In the genomic region with DNA sequence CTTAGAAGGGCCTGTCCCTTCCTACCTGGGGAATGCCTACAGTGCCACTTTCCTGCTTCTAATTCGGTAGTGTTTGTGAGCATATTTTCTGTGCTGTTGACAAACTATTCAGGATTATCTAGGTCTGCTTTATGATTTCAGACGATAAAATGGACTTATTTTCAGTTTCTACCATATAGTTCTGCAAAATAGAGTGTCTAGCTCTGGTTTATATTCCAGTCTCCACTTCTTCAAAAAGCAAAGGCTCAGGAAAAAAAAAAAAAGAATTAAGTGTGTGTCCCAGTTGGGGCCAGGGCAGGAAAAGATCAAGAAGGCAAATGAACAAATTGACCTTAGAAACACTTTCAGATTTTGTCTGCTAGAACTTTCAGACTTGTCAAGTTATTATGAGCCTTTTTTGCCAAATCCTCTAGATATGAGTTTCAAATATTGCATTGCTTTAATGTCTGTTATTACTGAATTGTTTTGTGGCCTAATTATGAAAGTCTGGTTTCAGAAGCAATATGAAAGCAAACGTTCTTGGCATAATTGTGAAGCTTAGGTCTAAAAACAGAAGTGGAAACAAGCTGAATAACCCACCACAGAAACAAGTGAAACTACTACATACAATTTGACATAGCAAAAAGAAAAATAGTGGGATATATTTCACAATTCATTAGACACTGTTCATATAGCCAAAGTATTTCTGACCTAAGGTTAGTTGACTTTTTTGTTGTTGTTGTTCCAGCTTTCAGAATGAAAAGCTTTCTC, we compare ENCODE assay signal across 29 mouse cellular contexts. TPM values are rescaled to one million over a fixed set of nuclear protein-coding genes. Genes with fewer than 3 reads are reported as not detected.
DNase-seq lines count a peak whose midpoint lies in the region; ATAC-seq and TF ChIP-seq lines count a peak whose summit lies in the region.
"Had no signal": no experiment of that assay in that cellular context is flagged by ENCODE, and none has a peak within 500 bp of the region (broad histone marks: within the 10 kb centered on the region; RNA-seq: fewer than 3 reads in every experiment).

No protein-coding gene starts in this region.

- in situ Hi-C loops in CH12.LX (cut with MboI; ENCODE audit: low pct_ligation_motif_present, low pct_unique_long_range_greater_than_20kb, low sequenced_read_pairs), result no loop called here

- no peak overlapping the region for H3K4me2 ChIP-seq in CH12.LX (ENCODE audit: insufficient read depth, low read depth, poor library complexity, severe bottlenecking)
- H3K4me2 ChIP-seq: forebrain, embryonic 13.5 days; hindbrain, embryonic 12.5 days; hindbrain, embryonic 15.5 days; intestine, embryonic 15.5 days had no signal

- no peak for TF ChIP-seq CTCF in CH12.LX (conservative IDR thresholded peaks at IDR 0.05 in 1 of 2, IDR thresholded peaks at IDR 0.05 in 1 of 2; ENCODE audit: low read depth in 2 of 2, low read length in 2 of 2)
- no peak for TF ChIP-seq CTCF in bone marrow macrophage, adult 2 months (IDR thresholded peaks at IDR 0.05; ENCODE audit: low read depth, low read length)

- H3K9ac ChIP-seq in CH12.LX (ENCODE audit: insufficient read depth, low read depth), result no peak overlapping the region
- H3K9ac ChIP-seq: forebrain, embryonic 13.5 days; hindbrain, embryonic 12.5 days; hindbrain, embryonic 15.5 days; intestine, embryonic 15.5 days had no signal

- H3K9me3 ChIP-seq in CH12.LX (replicated peaks; ENCODE audit: low read length), result no peaks in the 10 kb centered on the region
- H3K9me3 ChIP-seq: forebrain, embryonic 10.5 days; forebrain, embryonic 13.5 days; G1E; heart, embryonic 10.5 days; hindbrain, embryonic 12.5 days; hindbrain, embryonic 15.5 days; intestine, embryonic 15.5 days had no signal

- no peaks in the 10 kb centered on the region for H3K27me3 ChIP-seq in CH12.LX (replicated peaks)
- H3K27me3 ChIP-seq: forebrain, embryonic 13.5 days; hindbrain, embryonic 12.5 days; hindbrain, embryonic 15.5 days; intestine, embryonic 15.5 days had no signal

- peak; percentile 93 for ATAC-seq in megakaryocyte, adult 5-6 weeks (ENCODE audit: poor library complexity, severe bottlenecking)
- ATAC-seq in inflammation-experienced regulatory T-cells, adult 6 months, result no peak
- ATAC-seq: forebrain, embryonic 13.5 days; forebrain, embryonic 16.5 days; intestine, embryonic 15.5 days; Patski had no signal

- H3K36me3 ChIP-seq in CH12.LX (replicated peaks in 1 of 2; ENCODE audit: control insufficient read depth in 1 of 2, insufficient read depth in 1 of 2, low read length in 1 of 2), result no peaks in the 10 kb centered on the region
- H3K36me3 ChIP-seq: forebrain, embryonic 10.5 days; G1E; heart, embryonic 10.5 days; hindbrain, embryonic 12.5 days; hindbrain, embryonic 15.5 days; intestine, embryonic 15.5 days had no signal

- TF ChIP-seq RAD21 in CH12.LX (IDR thresholded peaks at IDR 0.05; ENCODE audit: low read depth, low read length), result no peak

- no peak overlapping the region for H3K27ac ChIP-seq in CH12.LX (ENCODE audit: insufficient read depth, low read depth)
- H3K27ac ChIP-seq in bone marrow macrophage, adult 2 months (ENCODE audit: insufficient read depth, low read depth, low read length), result peak overlapping the region; percentile 18; the same call in 1 of the 2 replicates
- H3K27ac ChIP-seq: forebrain, embryonic 10.5 days; forebrain, embryonic 13.5 days; gastrocnemius, adult 2 months; heart, embryonic 10.5 days; hindbrain, embryonic 12.5 days; hindbrain, embryonic 15.5 days; intestine, embryonic 15.5 days had no signal

- peaks cover 0 to 11% of the 10 kb centered on the region in 2 experiments; a peak in 2 of 4 replicates for H3K4me1 ChIP-seq in CH12.LX (ENCODE audit: control insufficient read depth in 1 of 2, insufficient read depth in 2 of 2)
- H3K4me1 ChIP-seq in bone marrow macrophage, adult 2 months (ENCODE audit: control insufficient read depth, insufficient read depth, low read length), result peaks cover 3% of the 10 kb centered on the region; the same call in 1 of the 2 replicates
- H3K4me1 ChIP-seq: forebrain, embryonic 13.5 days; heart, embryonic 10.5 days; hindbrain, embryonic 12.5 days; hindbrain, embryonic 15.5 days; intestine, embryonic 15.5 days had no signal

- intact Hi-C loops in heart, postnatal 25 days (cut with DNase I), result no loop called here
- intact Hi-C loops in heart, postnatal 10 days (cut with DNase I), result no loop called here

- dilution Hi-C loops in CH12.LX (cut with MboI; ENCODE audit: extremely low pct_ligation_motif_present, extremely low pct_unique_long_range_greater_than_20kb, low sequenced_read_pairs), result no loop called here

- DNase-seq in CH12.LX (ENCODE audit: extremely low read depth), result no peak
- no peak for DNase-seq in heart, postnatal 25 days (ENCODE audit: low spot score)
- no peak for DNase-seq in heart, postnatal 10 days
- DNase-seq: adrenal gland, adult 2 months; adrenal gland, postnatal 14 days; cerebellum, adult 11-12 months; cerebellum, adult 8-10 months; cerebellum, postnatal 10 days; cerebellum, postnatal 36 days; gastrocnemius, adult 2 months; gastrocnemius, postnatal 14 days; heart, adult 18-20 months; kidney, adult 11 months had no signal

- no peak for TF ChIP-seq EP300 in CH12.LX (IDR thresholded peaks at IDR 0.05; ENCODE audit: low read length)

- no peaks in the 10 kb centered on the region for H3K79me2 ChIP-seq in CH12.LX (replicated peaks; ENCODE audit: control insufficient read depth, extremely low read depth, insufficient read depth, poor library complexity, severe bottlenecking)

- no peak overlapping the region for H3K4me3 ChIP-seq in CH12.LX (replicated peaks in 1 of 3; ENCODE audit: low read depth in 2 of 3, low read length in 2 of 3, poor library complexity in 1 of 3)
- no peak overlapping the region for H3K4me3 ChIP-seq in bone marrow macrophage, adult 2 months (ENCODE audit: insufficient read depth, low read length)
- H3K4me3 ChIP-seq: forebrain, embryonic 10.5 days; forebrain, embryonic 13.5 days; gastrocnemius, adult 2 months; heart, embryonic 10.5 days; hindbrain, embryonic 12.5 days; hindbrain, embryonic 15.5 days; intestine, embryonic 15.5 days had no signal

- TF ChIP-seq POLR2A in CH12.LX (IDR thresholded peaks at IDR 0.05; ENCODE audit: low read depth, low read length), result no peak
- TF ChIP-seq POLR2A in bone marrow macrophage, adult 2 months (IDR thresholded peaks at IDR 0.05; ENCODE audit: borderline replicate concordance, low read depth, low read length), result no peak

TF ChIP-seq in CH12.LX, 34 proteins besides CTCF, POLR2A, EP300 and RAD21:
- TF ChIP-seq GABPA (IDR thresholded peaks at IDR 0.05; ENCODE audit: insufficient replicate concordance, low read depth, low read length) (no peak), IRF4 (IDR thresholded peaks at IDR 0.05; ENCODE audit: low read depth, low read length) (0 out of 2 replicates have a peak, but pooled peaks have one; percentile 15)
TF ChIP-seq in CH12.LX: peak in this region for 1.

RNA-seq across cellular contexts. Expression of gene Macc1, which starts 0.9 kb away (rescaled TPM):
- total RNA-seq in CH12.LX (2012; rRNA removed), result 0.04 TPM in 2 replicates
- 0.08 and 0.13 TPM in 2 replicates for total RNA-seq in CH12.LX (2014; rRNA removed)
- 0.16 and 0.19 TPM in 2 replicates for polyA plus RNA-seq in CH12.LX (2012; ENCODE audit: insufficient read length, low read depth)
- polyA plus RNA-seq in bone marrow macrophage, adult 2 months (2012; ENCODE audit: insufficient read depth, insufficient read length, missing spikeins), result 0.08 TPM in 1 of 2 replicates, not detected in the other
- total RNA-seq in megakaryocyte, adult 5-6 weeks (2015), result 0.05 TPM in 1 of 2 replicates, not detected in the other
- not detected in 2 replicates for total RNA-seq in megakaryocyte, adult 5-6 weeks (2017)
- not detected for total RNA-seq in heart, postnatal 25 days (2021)
- not detected for polyA plus RNA-seq in inflammation-experienced regulatory T-cells, adult 6 months (2017; shearing (Covaris generic))
- not detected for total RNA-seq in heart, postnatal 10 days (2021)
- total RNA-seq: adrenal gland, adult 2 months; gastrocnemius, adult 2 months; gastrocnemius, postnatal 14 days; gastrocnemius, postnatal 4 days; heart, adult 18-20 months; hematopoietic stem cell, adult 5-6 weeks had no signal
- polyA plus RNA-seq: adrenal gland, adult 2 months; forebrain, embryonic 13.5 days; forebrain, embryonic 16.5 days; G1E; heart, embryonic 14.5 days; heart, postnatal 0 days; hindbrain, embryonic 15.5 days had no signal
